Mouse (Mus musculus) splenic B cell, adult 2 months (primary cell): ENCODE measurements at regions not wholly inside any gene's neighbourhood (a gene's known extent, or its start where the extent isn't known, plus 50 kb on each side); places are given as distances from the start of the nearest gene placed in this dataset.
A peak's percentile ranks its signal among the peaks of the same experiment; 100 is the strongest.

Experiments
- DNase-seq: peaks from one replicate; pipeline ENCODE4 v3.0.0-alpha.2; 2011; ENCODE audit warnings: low read depth, low spot score
- H3K27me3 ChIP-seq: 2 replicates; pipeline ENCODE4 v1.6.1; 2012; ENCODE audit warnings: mild to moderate bottlenecking, low read length, moderate library complexity, mixed read lengths; ENCODE audit not compliant: control insufficient read depth, poor library complexity, insufficient read depth, severe bottlenecking
- H3K36me3 ChIP-seq: 2 replicates; pipeline ENCODE4 v1.6.1; 2012; ENCODE audit warnings: mild to moderate bottlenecking, low read length, moderate library complexity, mixed read lengths; ENCODE audit not compliant: control insufficient read depth, poor library complexity, insufficient read depth, severe bottlenecking

- no peaks in the 10 kb centered on the region for H3K27me3 ChIP-seq
- no peaks in the 10 kb centered on the region for H3K36me3 ChIP-seq
- DNase-seq: no peak
Observed at GRCm38 (mm10) chr10:67339371-67339929, 54.3 kb upstream of the Nrbf2 start.

GRCm38 (mm10) chr10:67344722-67345121, 59.6 kb upstream of the Nrbf2 start:
- DNase-seq: no peak
- Histone ChIP-seq H3K36me3 (no peaks in the 10 kb centered on the region), H3K27me3 (no peaks in the 10 kb centered on the region)

DNA sequence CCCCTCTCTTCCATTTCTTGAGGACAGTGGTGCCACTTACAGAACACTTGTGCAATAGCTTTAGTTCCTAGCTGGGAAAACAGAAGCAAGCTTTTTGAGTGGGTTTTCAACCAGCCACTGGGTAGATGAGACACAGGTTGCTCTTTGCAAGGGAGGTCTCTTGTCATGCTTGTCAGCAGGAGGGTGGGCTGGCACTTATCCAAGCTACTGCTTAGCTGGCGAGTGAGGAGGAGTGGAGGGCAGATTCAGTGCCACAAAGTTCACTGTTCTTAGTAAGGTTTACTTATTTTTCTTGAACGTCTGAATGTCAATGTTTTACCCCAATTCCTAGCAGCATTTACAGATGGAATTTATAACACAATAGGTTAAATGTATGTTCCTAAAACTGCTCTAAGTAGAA, 65.9 kb upstream of the Nrbf2 start:
- no peak for DNase-seq
- Histone ChIP-seq H3K27me3 (no peaks in the 10 kb centered on the region; the same call in 1 of the 2 replicates), H3K36me3 (no peaks in the 10 kb centered on the region)

GRCm38 (mm10) chr10:67360793-67361192, 75.7 kb upstream of the Nrbf2 start:
- no peaks in the 10 kb centered on the region for H3K27me3 ChIP-seq
- no peak for DNase-seq
- no peaks in the 10 kb centered on the region for H3K36me3 ChIP-seq

DNA sequence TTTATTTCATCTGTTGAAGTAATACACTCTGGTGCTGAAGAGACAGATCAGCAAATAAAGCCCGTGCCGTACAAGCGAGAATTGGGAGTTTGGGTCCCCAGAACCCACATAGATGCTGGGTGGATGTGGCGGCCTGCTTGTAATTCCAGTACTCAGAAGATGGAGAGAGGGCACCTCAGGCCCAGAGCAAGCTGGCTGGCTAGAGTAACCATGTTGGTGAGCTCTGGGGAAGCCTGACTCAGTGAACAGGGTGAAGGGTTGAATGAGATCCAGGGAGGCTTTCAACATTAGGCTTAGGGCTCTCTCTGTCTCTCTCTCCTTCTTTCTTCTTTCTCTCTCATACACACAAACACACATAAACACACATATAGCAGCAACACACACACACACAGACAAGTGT, 76.2 kb upstream of the Nrbf2 start:
- DNase-seq: no peak
- H3K27me3 ChIP-seq: no peaks in the 10 kb centered on the region
- H3K36me3 ChIP-seq: no peaks in the 10 kb centered on the region

DNA sequence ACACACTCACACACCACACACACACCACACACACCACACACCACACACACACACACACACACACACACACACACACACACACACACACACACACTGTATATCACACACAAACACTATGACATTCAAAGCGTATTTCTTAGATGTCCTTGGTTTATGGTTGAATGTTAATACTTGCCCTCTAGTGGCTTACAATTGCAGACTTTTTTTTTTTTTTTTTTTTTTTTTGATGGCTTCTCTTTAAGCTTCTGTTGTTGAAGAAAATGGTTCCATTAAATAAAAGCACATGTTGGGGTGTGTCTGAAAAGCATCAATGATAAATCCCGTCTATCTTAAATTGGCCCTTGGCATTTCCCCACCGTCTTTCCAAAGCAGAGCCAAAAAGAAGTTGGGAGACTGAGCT, 79.5 kb upstream of the Nrbf2 start:
- no peak for DNase-seq
- no peaks in the 10 kb centered on the region for H3K36me3 ChIP-seq
- no peaks in the 10 kb centered on the region for H3K27me3 ChIP-seq

DNA sequence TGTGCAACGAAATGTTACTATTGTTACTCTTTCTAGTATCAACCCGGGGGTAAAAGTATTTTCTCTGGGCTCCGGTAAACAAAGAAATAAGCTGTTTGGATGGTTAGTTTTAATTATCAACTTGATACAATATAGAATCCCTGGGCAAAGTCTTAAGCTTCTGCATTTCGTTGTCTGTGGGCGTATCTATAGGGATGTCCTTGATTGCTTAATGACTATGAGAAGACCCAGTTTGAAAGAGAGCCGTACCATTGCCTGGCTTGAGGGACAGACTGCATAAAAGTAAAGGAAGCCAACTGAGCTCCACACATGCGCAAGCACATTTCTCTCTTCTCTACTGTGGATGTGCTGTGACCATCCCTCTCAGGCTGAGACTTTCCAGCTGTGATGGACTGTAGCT, 80.1 kb upstream of the Nrbf2 start:
- Histone ChIP-seq H3K36me3 (no peaks in the 10 kb centered on the region), H3K27me3 (no peaks in the 10 kb centered on the region)
- DNase-seq: no peak

GRCm38 (mm10) chr10:67372569-67373161, 87.6 kb upstream of the Nrbf2 start:
- Histone ChIP-seq H3K27me3 (no peaks in the 10 kb centered on the region), H3K36me3 (no peaks in the 10 kb centered on the region)
- DNase-seq: no peak

DNA sequence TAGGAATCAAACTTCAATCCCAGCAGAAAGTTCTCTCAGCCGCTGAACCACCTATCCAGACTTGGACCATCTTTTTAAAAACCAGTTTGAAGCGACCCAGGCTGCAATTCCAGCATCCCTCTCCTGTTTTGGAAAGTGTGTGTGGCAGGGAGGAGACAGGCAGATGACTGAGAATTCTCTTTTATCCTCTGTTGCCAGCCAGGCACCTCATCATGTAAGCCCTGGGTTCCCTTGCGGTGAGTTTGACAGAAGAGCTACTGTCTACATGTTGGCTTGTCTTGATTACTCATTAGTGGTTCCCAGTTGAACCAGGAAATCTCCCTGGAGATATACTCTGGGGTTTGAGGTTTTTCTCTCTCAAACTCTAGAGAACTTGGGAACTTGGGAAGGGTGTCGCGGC, 91.5 kb upstream of the Nrbf2 start:
- Histone ChIP-seq H3K27me3 (no peaks in the 10 kb centered on the region), H3K36me3 (no peaks in the 10 kb centered on the region)
- no peak for DNase-seq

DNA sequence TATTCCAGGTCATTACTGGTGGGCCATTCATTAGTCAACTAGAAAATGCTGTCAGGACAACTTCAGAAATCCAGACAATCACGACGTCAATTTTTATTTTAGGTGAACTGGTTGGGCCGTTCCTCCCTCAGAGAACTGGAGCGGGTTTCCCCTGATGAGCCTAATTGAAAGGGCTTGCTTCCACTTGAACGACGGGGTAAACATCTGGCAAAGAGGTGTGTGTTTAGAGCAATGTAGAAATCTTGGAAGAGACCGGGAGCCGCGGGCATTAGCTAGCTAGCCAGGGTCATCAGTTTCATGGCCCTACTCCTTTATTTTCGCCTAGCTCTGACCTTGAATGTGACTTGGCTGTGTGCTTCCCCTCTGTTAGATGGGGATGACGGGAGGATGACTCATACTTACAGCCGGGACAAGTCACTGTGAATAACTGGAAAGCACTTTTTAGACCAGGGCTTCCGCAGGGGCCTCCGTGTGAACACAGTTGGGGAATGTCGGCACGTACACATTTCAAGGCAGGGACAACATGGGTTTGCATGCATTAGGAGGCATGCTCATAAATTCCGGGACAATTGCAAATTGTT, 92.6 kb upstream of the Nrbf2 start:
- Histone ChIP-seq H3K27me3 (no peaks in the 10 kb centered on the region), H3K36me3 (no peaks in the 10 kb centered on the region)
- no peak for DNase-seq

DNA sequence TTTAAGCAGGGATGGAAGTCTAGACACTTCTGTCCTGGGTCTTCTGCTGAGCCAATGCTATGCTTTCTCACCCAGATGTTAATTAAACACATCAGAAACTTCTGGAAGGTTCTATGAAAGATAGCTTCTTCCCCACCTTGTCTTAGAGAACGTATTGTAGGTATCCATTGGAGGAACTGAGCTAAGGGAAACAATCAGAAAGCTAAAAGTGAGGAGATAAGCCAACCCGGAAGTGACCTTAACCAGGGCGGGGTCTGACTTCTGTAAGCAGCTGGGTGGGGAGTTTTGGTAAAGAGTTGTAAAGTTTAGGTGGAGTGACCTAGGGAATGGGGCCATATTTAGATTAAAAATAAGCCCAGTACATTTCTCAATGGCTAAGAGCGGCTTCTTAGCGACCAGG, 95.1 kb upstream of the Nrbf2 start:
- Histone ChIP-seq H3K27me3 (no peaks in the 10 kb centered on the region; the same call in 1 of the 2 replicates), H3K36me3 (no peaks in the 10 kb centered on the region)
- no peak for DNase-seq

- DNase-seq: no peak
- H3K27me3 ChIP-seq: no peaks in the 10 kb centered on the region; the same call in 1 of the 2 replicates
- no peaks in the 10 kb centered on the region for H3K36me3 ChIP-seq
Observed at GRCm38 (mm10) chr10:67383352-67383751, 98.2 kb upstream of the Nrbf2 start.

- Histone ChIP-seq H3K36me3 (no peaks in the 10 kb centered on the region), H3K27me3 (no peaks in the 10 kb centered on the region; the same call in 1 of the 2 replicates)
- DNase-seq: no peak
Observed at GRCm38 (mm10) chr10:67383802-67384567, 98.9 kb upstream of the Nrbf2 start.

GRCm38 (mm10) chr10:67384568-67384958, 99.5 kb upstream of the Nrbf2 start:
- peak; percentile 2 for DNase-seq
- no peaks in the 10 kb centered on the region for H3K36me3 ChIP-seq
- no peaks in the 10 kb centered on the region; the same call in 1 of the 2 replicates for H3K27me3 ChIP-seq

DNA sequence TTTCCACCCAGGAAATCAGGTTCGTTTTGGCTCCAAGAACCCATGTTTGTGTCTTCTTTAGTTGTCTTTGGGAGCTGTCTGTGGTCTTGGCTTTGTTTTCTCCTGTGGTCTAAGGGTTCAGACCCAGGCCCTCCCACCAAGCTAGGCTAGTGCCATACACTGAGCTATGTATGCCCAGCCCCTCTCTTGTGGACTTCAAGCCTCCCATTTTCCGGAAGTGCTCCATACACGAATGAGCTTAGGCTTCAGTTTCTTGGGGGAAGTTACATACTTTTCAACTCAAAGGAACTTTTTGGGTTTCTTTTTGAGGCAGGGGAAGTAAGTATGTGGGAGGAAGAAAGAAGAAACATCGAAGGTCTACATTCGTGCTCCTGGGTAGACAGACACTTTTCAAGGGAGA, 100.9 kb upstream of the Nrbf2 start:
- Histone ChIP-seq H3K36me3 (no peaks in the 10 kb centered on the region), H3K27me3 (no peaks in the 10 kb centered on the region; the same call in 1 of the 2 replicates)
- DNase-seq: no peak
